ENCODE assay signal across 29 mouse cellular contexts in the genomic region with DNA sequence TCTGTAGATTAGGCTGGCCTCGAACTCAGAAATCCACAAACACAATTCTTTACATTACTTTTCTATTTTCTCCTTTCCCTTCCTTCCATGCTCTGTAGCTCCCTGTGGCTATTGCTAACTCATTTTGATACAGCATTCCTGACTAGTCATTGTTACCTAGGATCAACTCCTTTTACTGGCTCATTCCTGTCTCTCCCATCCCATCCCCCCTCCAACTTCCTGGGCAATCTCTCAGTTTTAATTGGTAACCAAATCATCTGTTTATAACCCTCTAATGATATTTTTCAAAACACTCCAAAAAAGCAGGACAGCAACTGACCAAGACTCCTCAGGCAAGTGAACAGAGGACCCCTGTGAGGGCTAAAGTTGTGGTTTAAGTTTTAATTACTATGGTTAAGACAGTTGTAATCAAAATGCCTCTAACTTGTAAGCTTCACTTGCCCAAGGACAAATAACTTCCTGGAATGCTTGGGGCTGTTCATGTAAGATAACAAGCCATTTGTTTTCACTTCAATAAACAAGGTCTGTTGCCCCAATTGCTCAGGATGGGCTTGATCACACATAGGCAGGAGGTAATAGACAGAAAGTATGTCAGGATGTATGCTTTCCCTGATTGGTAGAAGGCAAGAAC. TPM values are rescaled to one million over a fixed set of nuclear protein-coding genes. Genes with fewer than 3 reads are reported as not detected.
A peak's percentile ranks its signal among the peaks of the same experiment; 100 is the strongest.
DNase-seq lines count a peak whose midpoint lies in the region; ATAC-seq and TF ChIP-seq lines count a peak whose summit lies in the region.
"Had no signal": no experiment of that assay in that cellular context is flagged by ENCODE, and none has a peak within 500 bp of the region (broad histone marks: within the 10 kb centered on the region; RNA-seq: fewer than 3 reads in every experiment).

No protein-coding gene starts in this region.

- 0 out of 2 replicates have a peak, but pooled peaks have one; percentile 32 for ATAC-seq in liver, embryonic 16.5 days (ENCODE audit: low read depth)
- ATAC-seq: forebrain, embryonic 15.5 days; intestine, postnatal 0 days had no signal

- no peak overlapping the region for H3K9ac ChIP-seq in liver, embryonic 16.5 days (ENCODE audit: low read depth, low read length)
- H3K9ac ChIP-seq: embryonic facial prominence, embryonic 12.5 days; forebrain, embryonic 15.5 days; heart, embryonic 12.5 days; hindbrain, embryonic 14.5 days; limb, embryonic 15.5 days; lung, embryonic 14.5 days; midbrain, embryonic 12.5 days; neural tube, embryonic 12.5 days had no signal

- no peak overlapping the region for H3K4me2 ChIP-seq in liver, embryonic 16.5 days (ENCODE audit: low read depth, low read length)
- H3K4me2 ChIP-seq: embryonic facial prominence, embryonic 12.5 days; forebrain, embryonic 15.5 days; heart, embryonic 12.5 days; hindbrain, embryonic 14.5 days; limb, embryonic 15.5 days; lung, embryonic 14.5 days; midbrain, embryonic 12.5 days; neural tube, embryonic 12.5 days had no signal

- H3K36me3 ChIP-seq in liver, embryonic 16.5 days (ENCODE audit: control insufficient read depth, insufficient read depth) = no peaks in the 10 kb centered on the region
- H3K36me3 ChIP-seq: embryonic facial prominence, embryonic 12.5 days; forebrain, embryonic 15.5 days; heart, embryonic 12.5 days; limb, embryonic 10.5 days; limb, embryonic 15.5 days; midbrain, embryonic 12.5 days; neural tube, embryonic 12.5 days had no signal

- WGBS in liver, embryonic 16.5 days (ENCODE audit: insufficient replicate concordance) = 46% methylated on average over 1 of the region's 1 CpGs

- H3K9me3 ChIP-seq in liver, embryonic 16.5 days (replicated peaks; ENCODE audit: control insufficient read depth, low read length) = no peaks in the 10 kb centered on the region
- H3K9me3 ChIP-seq: embryonic facial prominence, embryonic 12.5 days; forebrain, embryonic 15.5 days; heart, embryonic 12.5 days; limb, embryonic 10.5 days; limb, embryonic 15.5 days; midbrain, embryonic 12.5 days; neural tube, embryonic 12.5 days had no signal

- intact Hi-C loops in left cerebral cortex, adult 2 months (cut with DNase I) = no loop called here

- peak; percentile 93 for DNase-seq in MEL-GATA-1-ER (ENCODE audit: extremely low read depth, low read depth)
- peak; percentile 67 for DNase-seq in c-Kit-positive CD71-positive TER-119-negative erythroid progenitor cells, embryonic 14.5 days (ENCODE audit: low read depth)
- DNase-seq in left cerebral cortex, adult 2 months (ENCODE audit: extremely low spot score in 1 of 2, low spot score in 2 of 2) = no peak
- DNase-seq in frontal cortex, adult 2 months (ENCODE audit: extremely low spot score in 1 of 2, low spot score in 1 of 2) = no peak
- no peak for DNase-seq in cerebellum, postnatal 14 days
- DNase-seq: adrenal gland, adult 2 months; adrenal gland, postnatal 36 days; B cell, adult 2 months; cerebellum, adult 8-10 months; cerebellum, postnatal 36 days; embryo, embryonic 11 days; heart, adult 2 months; heart, postnatal 4 days; kidney, postnatal 14 days; layer of hippocampus, adult 9-11 months; lung, embryonic 14.5 days; thymus, adult 2 months; thymus, postnatal 4 days had no signal

- no peaks in the 10 kb centered on the region for H3K27me3 ChIP-seq in liver, embryonic 16.5 days (ENCODE audit: control insufficient read depth, insufficient read depth, low read depth, low read length)
- H3K27me3 ChIP-seq: embryonic facial prominence, embryonic 12.5 days; forebrain, embryonic 15.5 days; heart, embryonic 12.5 days; limb, embryonic 15.5 days; midbrain, embryonic 12.5 days; neural tube, embryonic 12.5 days had no signal

- TF ChIP-seq CTCF in left cerebral cortex, adult 2 months (IDR thresholded peaks at IDR 0.05) = no peak

- no peak overlapping the region for H3K27ac ChIP-seq in liver, embryonic 16.5 days (ENCODE audit: low read length)
- H3K27ac ChIP-seq in left cerebral cortex, adult 2 months = no peak overlapping the region
- H3K27ac ChIP-seq: embryonic facial prominence, embryonic 12.5 days; forebrain, embryonic 15.5 days; heart, adult 2 months; hindbrain, embryonic 14.5 days; limb, embryonic 10.5 days; limb, embryonic 15.5 days; midbrain, embryonic 12.5 days; neural tube, embryonic 12.5 days had no signal

- no peaks in the 10 kb centered on the region; the same call in 1 of the 2 replicates for H3K4me1 ChIP-seq in liver, embryonic 16.5 days (ENCODE audit: control insufficient read depth, low read depth, low read length)
- H3K4me1 ChIP-seq: embryonic facial prominence, embryonic 12.5 days; forebrain, embryonic 15.5 days; limb, embryonic 15.5 days; neural tube, embryonic 12.5 days had no signal

- H3K4me3 ChIP-seq in liver, embryonic 16.5 days (ENCODE audit: low read depth, low read length) = no peak overlapping the region
- H3K4me3 ChIP-seq in left cerebral cortex, adult 2 months = no peak overlapping the region
- H3K4me3 ChIP-seq: embryonic facial prominence, embryonic 12.5 days; forebrain, embryonic 15.5 days; heart, adult 2 months; heart, embryonic 12.5 days; limb, embryonic 10.5 days; limb, embryonic 15.5 days; midbrain, embryonic 12.5 days; myocyte; neural tube, embryonic 12.5 days had no signal

RNA-seq across cellular contexts. Expression of a gene that starts 35.4 kb away (rescaled TPM):
- polyA plus RNA-seq in liver, embryonic 16.5 days (2015; fragmentation: Nextera tagmentation; extraction: Ambion mirVana) = 2.0 and 3.4 TPM in 2 replicates
- total RNA-seq in left cerebral cortex, adult 2 months (2021) = 10 to 100 TPM; 22.8 to 27.1 TPM
- 41.8 and 54.5 TPM in 2 replicates for polyA plus RNA-seq in frontal cortex, adult 2 months (2012; rRNA removed)

Comparison
In these comparisons a context has a peak if more than half of its experiments do, and no peak if none do; other contexts are left out.
1. DNase-seq: peak in MEL-GATA-1-ER (single experiment) and c-Kit-positive CD71-positive TER-119-negative erythroid progenitor cells, embryonic 14.5 days (single experiment); none in left cerebral cortex, adult 2 months (0 of 2), frontal cortex, adult 2 months (0 of 2) and cerebellum, postnatal 14 days (0 of 2).